Mouse (Mus musculus) heart, embryonic 13.5 days (tissue): ENCODE measurements around the gene Ube2v1. TPM values are rescaled to one million over a fixed set of nuclear protein-coding genes. Genes with fewer than 3 reads are reported as not detected.
"Not testable (repeated sequence)": the region's sequence is repeated elsewhere in the genome, so short reads cannot be mapped to it uniquely, and the experiment has no call there.

Experiments used
- ATAC-seq: fragments of 200-750 bp; cut with Nextera tagmentation; 2 replicates; pipeline ENCODE4 v1.8.0; 2017; ENCODE audit warnings: moderate TSS enrichment; ENCODE audit not compliant: insufficient number of reproducible peaks, low FRiP score, low TSS enrichment; ENCODE audit errors: extremely low read depth
- H3K27ac ChIP-seq: fragments of 300-500 bp; sonication (generic); replicated peaks from 2 replicates; pipeline ENCODE4 v1.5.1; 2015; ENCODE audit warnings: moderate library complexity, mild to moderate bottlenecking, inconsistent platforms
- H3K27me3 ChIP-seq: fragments of 300-500 bp; sonication (generic); replicated peaks from 2 replicates; pipeline ENCODE4 v1.6.1; 2015; ENCODE audit warnings: mild to moderate bottlenecking, inconsistent platforms
- H3K36me3 ChIP-seq: fragments of 300-500 bp; sonication (generic); 2 replicates; pipeline ENCODE4 v1.6.1; 2015; ENCODE audit warnings: mild to moderate bottlenecking, inconsistent platforms
- H3K4me1 ChIP-seq: fragments of 300-500 bp; sonication (generic); 2 replicates; pipeline ENCODE4 v1.6.1; 2015; ENCODE audit warnings: inconsistent platforms
- H3K4me2 ChIP-seq: fragments of 300-500 bp; sonication (generic); 2 replicates; pipeline ENCODE4 v1.6.1; 2015; ENCODE audit warnings: inconsistent platforms, mild to moderate bottlenecking, moderate library complexity
- H3K4me3 ChIP-seq: fragments of 300-500 bp; sonication (generic); 2 replicates; pipeline ENCODE4 v1.5.1; 2015; ENCODE audit warnings: moderate library complexity, mild to moderate bottlenecking, inconsistent platforms
- H3K9ac ChIP-seq: fragments of 300-500 bp; sonication (generic); 2 replicates; pipeline ENCODE4 v1.6.1; 2015; ENCODE audit warnings: inconsistent platforms, mild to moderate bottlenecking, moderate library complexity
- H3K9me3 ChIP-seq: fragments of 300-500 bp; sonication (generic); 2 replicates; pipeline ENCODE4 v1.6.1; 2016; ENCODE audit warnings: inconsistent platforms
- WGBS: fragments of 180-500 bp; shearing (Covaris S2); methylation state at CpG from one replicate; pipeline ENCODE4 v1.1.7; 2015; ENCODE audit warnings: mixed read lengths; 5-methylcytosine and 5-hydroxymethylcytosine counted together
- polyA plus RNA-seq: library from polyadenylated mRNA; unstranded; fragments of >200 nt; fragmentation: Nextera tagmentation; extraction: Ambion mirVana; gene quantifications from 2 replicates; pipeline ENCODE4 v1.2.1, GENCODE M21; 2015

Ube2v1 gene
- polyA plus RNA-seq, 1 experiment from 2014 or later = 216 TPM

DNA sequence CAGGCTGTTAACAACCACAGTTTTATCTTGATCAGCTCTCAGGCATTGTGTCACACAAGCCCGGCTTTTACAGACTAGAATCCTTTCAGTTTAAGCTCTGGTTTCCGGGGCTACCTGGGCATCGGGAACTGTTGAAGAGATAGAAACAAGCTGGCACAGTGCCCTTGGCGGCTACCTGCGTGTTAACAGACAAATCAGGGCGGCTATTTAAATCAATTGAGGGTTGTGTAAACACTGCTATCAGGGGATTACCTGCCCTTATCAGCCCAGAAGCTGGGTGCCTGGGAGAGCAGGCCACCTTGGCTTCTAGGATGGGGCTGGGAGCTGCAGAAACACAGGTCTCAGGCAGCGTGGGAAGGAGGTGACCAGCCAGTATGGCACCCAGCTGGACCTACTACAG, 20.8 kb upstream of the Ube2v1 start:
- Histone ChIP-seq H3K27ac (no peak overlapping the region), H3K36me3 (peaks cover 63% of the 10 kb centered on the region), H3K4me1 (peaks cover 15% of the 10 kb centered on the region), H3K9me3 (no peaks in the 10 kb centered on the region), H3K9ac (no peak overlapping the region), H3K4me3 (no peak overlapping the region), H3K4me2 (no peak overlapping the region), H3K27me3 (no peaks in the 10 kb centered on the region)
- ATAC-seq = no peak
- 68% methylated on average over 7 of the region's 7 CpGs for whole genome bisulfite sequencing

DNA sequence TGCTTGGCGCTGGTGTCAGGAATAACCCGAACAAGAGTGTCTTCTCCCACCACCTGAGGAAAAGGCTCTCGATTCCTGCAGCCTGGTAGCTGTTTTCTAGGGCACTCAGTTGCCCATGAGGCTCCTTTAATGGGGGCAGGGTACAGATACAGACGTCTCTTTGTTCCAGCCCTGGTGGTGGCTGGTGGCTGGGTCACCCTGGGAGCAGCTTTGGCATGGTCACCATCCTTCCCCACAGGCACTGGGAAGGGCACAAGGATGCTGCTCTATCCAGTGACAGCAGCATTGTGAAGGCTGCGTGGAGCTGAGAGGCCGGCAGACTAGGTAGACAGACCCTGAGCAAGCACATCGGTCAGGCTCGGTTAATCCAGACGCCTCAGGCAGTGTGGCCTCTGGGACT, 19.7 kb upstream of the Ube2v1 start:
- H3K9me3 ChIP-seq = no peaks in the 10 kb centered on the region
- H3K4me3 ChIP-seq = no peak overlapping the region
- WGBS = 84% methylated on average over 9 of the region's 9 CpGs

DNA sequence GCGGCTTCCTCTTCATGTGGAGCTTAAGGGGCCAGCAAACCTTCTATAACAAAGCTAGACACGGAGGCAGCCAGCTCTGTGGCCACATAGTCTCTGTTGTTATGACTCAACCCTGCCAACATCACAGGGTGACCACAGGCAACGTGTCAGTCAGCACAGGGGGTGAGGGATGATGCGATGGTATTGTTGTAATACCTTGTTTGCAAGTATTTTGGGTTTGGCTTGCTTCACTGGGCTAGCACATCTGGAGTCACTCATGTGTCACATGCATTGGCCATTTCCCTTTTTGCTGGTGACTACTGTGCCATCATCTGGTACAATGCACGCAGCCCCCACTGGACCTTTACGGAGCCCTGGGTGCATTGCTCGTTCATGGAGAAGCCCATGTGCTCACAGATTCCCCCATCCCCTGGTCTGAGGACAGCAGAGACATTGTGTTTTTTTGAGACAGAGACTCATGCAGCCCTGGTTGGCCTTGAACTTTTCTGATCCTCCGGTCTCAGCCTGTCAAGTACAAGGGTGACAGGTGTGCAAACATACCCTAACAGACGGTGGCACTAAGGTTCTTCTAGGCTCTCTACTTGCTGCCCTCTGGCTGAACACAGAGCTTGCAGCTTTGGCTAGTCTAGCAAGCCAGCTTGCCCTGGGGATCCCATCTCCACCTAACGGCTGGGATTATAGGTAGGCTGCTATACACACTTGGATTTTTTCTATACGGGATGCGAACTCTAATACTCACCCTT, 17.6 kb upstream of the Ube2v1 start:
- no peak for ATAC-seq
- H3K36me3 ChIP-seq = peaks cover 69% of the 10 kb centered on the region
- WGBS = 83% methylated on average over 12 of the region's 12 CpGs
- H3K9me3 ChIP-seq = no peaks in the 10 kb centered on the region
- peaks cover 1% of the 10 kb centered on the region; the same call in 1 of the 2 replicates for H3K4me1 ChIP-seq
- H3K9ac ChIP-seq = no peak overlapping the region
- H3K4me2 ChIP-seq = no peak overlapping the region
- H3K4me3 ChIP-seq = no peak overlapping the region
- H3K27ac ChIP-seq = no peak overlapping the region
- H3K27me3 ChIP-seq = no peaks in the 10 kb centered on the region

More for the DNA sequence above, 19.7 kb upstream of the Ube2v1 start:
- H3K27me3 ChIP-seq = no peaks in the 10 kb centered on the region
- peaks cover 56% of the 10 kb centered on the region for H3K36me3 ChIP-seq
- no peak overlapping the region for H3K27ac ChIP-seq
- no peak for ATAC-seq
- no peak overlapping the region for H3K9ac ChIP-seq
- H3K4me2 ChIP-seq = no peak overlapping the region
- H3K4me1 ChIP-seq = peaks cover 4% of the 10 kb centered on the region; the same call in 1 of the 2 replicates

DNA sequence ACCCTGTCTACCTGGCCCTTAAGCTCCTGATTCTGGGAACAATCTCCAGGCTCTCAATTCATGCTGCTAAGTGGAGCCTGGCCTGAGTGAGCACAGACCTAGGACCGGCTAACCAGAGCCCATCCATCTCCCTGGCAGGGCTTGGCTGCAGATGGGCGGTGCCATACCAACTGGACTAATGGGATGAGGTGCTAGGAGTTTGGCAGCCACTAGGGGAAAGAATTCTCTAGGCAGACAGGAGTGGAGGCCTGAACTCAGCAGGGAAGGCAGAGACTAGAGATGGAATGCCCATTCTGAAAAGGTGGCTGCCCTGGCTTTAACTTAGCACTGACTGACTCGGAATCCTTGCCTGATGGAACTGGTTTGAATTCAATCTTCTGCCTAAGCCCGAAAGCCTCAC, 14.5 kb upstream of the Ube2v1 start:
- WGBS = 74% methylated on average over 4 of the region's 4 CpGs
- H3K4me1 ChIP-seq = no peaks in the 10 kb centered on the region
- no peak overlapping the region for H3K4me3 ChIP-seq
- H3K9me3 ChIP-seq = no peaks in the 10 kb centered on the region
- no peak overlapping the region for H3K27ac ChIP-seq
- no peak overlapping the region for H3K9ac ChIP-seq
- no peak for ATAC-seq
- H3K4me2 ChIP-seq = no peak overlapping the region
- peaks cover 64% of the 10 kb centered on the region for H3K36me3 ChIP-seq
- no peaks in the 10 kb centered on the region for H3K27me3 ChIP-seq

DNA sequence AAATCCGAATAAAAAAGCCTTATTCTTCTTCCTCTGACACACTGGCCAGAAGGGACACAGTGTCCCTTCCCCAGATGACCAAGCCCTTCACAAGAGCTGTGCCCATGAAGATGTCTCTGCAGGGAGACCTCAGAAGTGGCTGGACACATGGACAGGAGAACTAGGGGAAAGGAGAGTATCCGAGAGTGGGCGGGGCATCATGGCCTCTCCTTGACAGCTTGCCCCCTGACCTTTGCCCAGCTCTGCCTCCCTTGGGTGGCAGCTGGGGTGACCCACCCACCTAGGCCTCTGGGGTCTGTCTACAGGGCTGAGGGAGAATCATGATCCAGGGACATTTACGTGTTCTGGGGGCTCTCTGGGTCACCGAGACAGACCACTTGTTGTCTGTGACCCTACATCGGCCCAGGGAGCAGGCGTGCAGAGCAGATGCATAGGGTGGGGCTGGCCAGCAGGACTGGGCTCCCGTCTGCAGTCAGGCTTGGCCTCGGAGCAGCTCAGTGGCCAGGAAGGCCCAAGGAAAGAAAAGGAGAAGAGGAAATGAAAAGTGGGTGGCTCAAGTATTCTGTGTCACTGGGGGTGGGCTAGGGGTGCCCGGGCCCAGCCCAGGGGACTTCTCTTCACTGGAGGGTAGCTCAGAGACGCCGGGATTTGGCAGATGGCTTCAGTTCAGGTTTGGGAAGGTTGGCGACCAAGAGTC, 11.6 kb upstream of the Ube2v1 start:
- not testable (repeated sequence) for H3K4me3 ChIP-seq, H3K9me3 ChIP-seq, H3K4me2 ChIP-seq, H3K9ac ChIP-seq, H3K4me1 ChIP-seq, H3K27me3 ChIP-seq, H3K27ac ChIP-seq
- 0 out of 2 replicates have a peak, but pooled peaks have one; percentile 27 for ATAC-seq
- WGBS = 80% methylated on average over 13 of the region's 13 CpGs
- H3K36me3 ChIP-seq = peaks cover 49% of the 10 kb centered on the region

GRCm38 (mm10) chr2:167642164-167642563, 10.3 kb upstream of the Ube2v1 start:
- Histone ChIP-seq H3K27me3 (no peaks in the 10 kb centered on the region), H3K9me3 (no peaks in the 10 kb centered on the region), H3K36me3 (peaks cover 42% of the 10 kb centered on the region), H3K9ac (no peak overlapping the region), H3K27ac (no peak overlapping the region), H3K4me2 (no peak overlapping the region), H3K4me1 (no peaks in the 10 kb centered on the region), H3K4me3 (no peak overlapping the region)
- no peak for ATAC-seq
- 90% methylated on average over 6 of the region's 6 CpGs for WGBS

GRCm38 (mm10) chr2:167641337-167641736, 9.4 kb upstream of the Ube2v1 start:
- no peak for ATAC-seq
- Histone ChIP-seq H3K9ac (no peak overlapping the region), H3K4me2 (no peak overlapping the region), H3K27ac (no peak overlapping the region), H3K4me3 (no peak overlapping the region), H3K4me1 (no peaks in the 10 kb centered on the region), H3K27me3 (no peaks in the 10 kb centered on the region), H3K36me3 (peaks cover 41% of the 10 kb centered on the region), H3K9me3 (no peaks in the 10 kb centered on the region)
- WGBS = 41% methylated on average over 8 of the region's 8 CpGs

- ATAC-seq = no peak
- Histone ChIP-seq H3K4me2 (no peak overlapping the region), H3K9me3 (0 out of 2 replicates have a peak, but pooled peaks cover 5% of the 10 kb centered on the region), H3K27ac (no peak overlapping the region), H3K4me3 (no peak overlapping the region), H3K36me3 (peaks cover 31% of the 10 kb centered on the region), H3K27me3 (no peaks in the 10 kb centered on the region), H3K9ac (no peak overlapping the region), H3K4me1 (no peaks in the 10 kb centered on the region)
- 73% methylated on average over 3 of the region's 3 CpGs for WGBS
Measured at GRCm38 (mm10) chr2:167640279-167640678, 8.4 kb upstream of the Ube2v1 start.

GRCm38 (mm10) chr2:167634865-167635512, 3.1 kb upstream of the Ube2v1 start:
- Histone ChIP-seq H3K9ac (peak overlapping the region; percentile 60; the same call in 1 of the 2 replicates), H3K27ac (no peak overlapping the region)

GRCm38 (mm10) chr2:167634338-167634770, 2.5 kb upstream of the Ube2v1 start:
- Histone ChIP-seq H3K9me3 (0 out of 2 replicates have a peak, but pooled peaks cover 5% of the 10 kb centered on the region), H3K4me1 (peaks cover 41% of the 10 kb centered on the region), H3K27me3 (no peaks in the 10 kb centered on the region), H3K36me3 (no peaks in the 10 kb centered on the region), H3K4me3 (peak overlapping the region; percentile 42), H3K4me2 (peak overlapping the region; percentile 70), H3K9ac (peak overlapping the region; percentile 73), H3K27ac (peak overlapping the region; percentile 91)
- WGBS = under 1% methylated on average over 15 of the region's 15 CpGs
- ATAC-seq = peak; percentile 75

More at GRCm38 (mm10) chr2:167634865-167635512, 3.1 kb upstream of the Ube2v1 start:
- 0 out of 2 replicates have a peak, but pooled peaks cover 5% of the 10 kb centered on the region for H3K9me3 ChIP-seq
- H3K4me1 ChIP-seq = peaks cover 35% of the 10 kb centered on the region
- WGBS = 70% methylated on average over 7 of the region's 7 CpGs
- H3K27me3 ChIP-seq = no peaks in the 10 kb centered on the region
- peak overlapping the region; percentile 42 for H3K4me3 ChIP-seq
- H3K4me2 ChIP-seq = peak overlapping the region; percentile 70
- no peak for ATAC-seq
- no peaks in the 10 kb centered on the region for H3K36me3 ChIP-seq

DNA sequence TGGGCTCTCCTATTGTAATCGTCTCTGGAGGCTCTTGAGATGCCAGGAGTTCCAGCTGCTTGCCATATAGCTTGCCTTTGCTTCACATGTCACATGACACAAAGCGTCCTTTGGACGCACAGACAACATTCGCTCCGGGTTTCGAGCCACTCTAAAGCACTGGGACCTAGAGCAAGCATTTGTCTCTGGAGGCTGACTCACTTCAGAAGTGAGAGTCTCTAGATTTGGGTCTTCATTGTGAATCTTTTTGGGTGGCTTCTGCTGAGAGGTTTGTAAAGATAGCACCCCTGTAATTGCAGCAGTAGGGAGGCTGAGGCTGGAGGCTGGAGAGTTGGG, 1.6 kb upstream of the Ube2v1 start:
- no peaks in the 10 kb centered on the region for H3K36me3 ChIP-seq
- 0 out of 2 replicates have a peak, but pooled peaks cover 5% of the 10 kb centered on the region for H3K9me3 ChIP-seq
- H3K27me3 ChIP-seq = no peaks in the 10 kb centered on the region
- peak overlapping the region; percentile 70 for H3K4me2 ChIP-seq
- peak overlapping the region; percentile 42; the same call in 1 of the 2 replicates for H3K4me3 ChIP-seq
- peaks cover 50% of the 10 kb centered on the region for H3K4me1 ChIP-seq
- peak overlapping the region; percentile 73 for H3K9ac ChIP-seq
- ATAC-seq = no peak
- H3K27ac ChIP-seq = peak overlapping the region; percentile 91
- WGBS = 59% methylated on average over 6 of the region's 6 CpGs
